ENCODE assay signal across 11 mouse cellular contexts in genomic region chr3:60639135-60639534, GRCm38 (mm10).
DNase-seq lines count a peak whose midpoint lies in the region; ATAC-seq and TF ChIP-seq lines count a peak whose summit lies in the region.
"Had no signal": no experiment of that assay in that cellular context is flagged by ENCODE, and none has a peak within 500 bp of the region (broad histone marks: within the 10 kb centered on the region; RNA-seq: fewer than 3 reads in every experiment).

No protein-coding gene starts in this region.

- TF ChIP-seq POLR2A in embryonic fibroblast, embryonic 13.5 days (IDR thresholded peaks at IDR 0.05; ENCODE audit: low read depth, low read length): no peak

- no peak overlapping the region for H3K4me3 ChIP-seq in kidney, postnatal 0 days (replicated peaks; ENCODE audit: low read depth, low read length)
- no peak overlapping the region for H3K4me3 ChIP-seq in kidney, embryonic 15.5 days (replicated peaks)
- no peak overlapping the region for H3K4me3 ChIP-seq in embryonic fibroblast, embryonic 13.5 days (ENCODE audit: insufficient read depth, low read length)
- H3K4me3 ChIP-seq in left cerebral cortex, adult 2 months: no peak overlapping the region
- H3K4me3 ChIP-seq in liver, postnatal 0 days (ENCODE audit: low read depth, low read length): no peak overlapping the region
- H3K4me3 ChIP-seq: forebrain, embryonic 12.5 days; liver, embryonic 12.5 days; midbrain, embryonic 12.5 days had no signal

- 56% methylated on average over 5 of the region's 5 CpGs for WGBS in kidney, postnatal 0 days
- WGBS in kidney, embryonic 15.5 days: 55% methylated on average over 5 of the region's 5 CpGs
- WGBS in liver, postnatal 0 days (ENCODE audit: insufficient replicate concordance): 60% methylated on average over 5 of the region's 5 CpGs

- no peak overlapping the region for H3K27ac ChIP-seq in kidney, postnatal 0 days
- no peak overlapping the region for H3K27ac ChIP-seq in kidney, embryonic 15.5 days
- H3K27ac ChIP-seq in embryonic fibroblast, embryonic 13.5 days (ENCODE audit: insufficient read depth, low read length): peak overlapping the region; percentile 47; the same call in 1 of the 2 replicates
- H3K27ac ChIP-seq in left cerebral cortex, adult 2 months: no peak overlapping the region
- no peak overlapping the region for H3K27ac ChIP-seq in liver, postnatal 0 days (ENCODE audit: low read depth)
- H3K27ac ChIP-seq: forebrain, embryonic 12.5 days; liver, embryonic 12.5 days; midbrain, embryonic 12.5 days had no signal

- H3K4me1 ChIP-seq in kidney, postnatal 0 days (replicated peaks; ENCODE audit: insufficient read depth, low read length): no peaks in the 10 kb centered on the region
- no peaks in the 10 kb centered on the region for H3K4me1 ChIP-seq in kidney, embryonic 15.5 days
- no peaks in the 10 kb centered on the region for H3K4me1 ChIP-seq in embryonic fibroblast, embryonic 13.5 days (ENCODE audit: control insufficient read depth, insufficient read depth, low read length)
- 0 out of 2 replicates have a peak, but pooled peaks cover 3% of the 10 kb centered on the region for H3K4me1 ChIP-seq in liver, postnatal 0 days (ENCODE audit: insufficient read depth)
- H3K4me1 ChIP-seq: forebrain, embryonic 12.5 days; liver, embryonic 12.5 days; midbrain, embryonic 12.5 days had no signal

- no peak for ATAC-seq in kidney, postnatal 0 days (replicated peaks; ENCODE audit: low FRiP score, low read depth)
- no peak for ATAC-seq in kidney, embryonic 15.5 days (replicated peaks; ENCODE audit: low FRiP score)
- no peak for ATAC-seq in liver, postnatal 0 days
- ATAC-seq: liver, embryonic 12.5 days had no signal

- H3K9me3 ChIP-seq in kidney, postnatal 0 days (replicated peaks; ENCODE audit: low read length): no peaks in the 10 kb centered on the region
- H3K9me3 ChIP-seq in kidney, embryonic 15.5 days (replicated peaks): no peaks in the 10 kb centered on the region
- H3K9me3 ChIP-seq in liver, postnatal 0 days (ENCODE audit: low read length): no peaks in the 10 kb centered on the region
- H3K9me3 ChIP-seq: forebrain, embryonic 12.5 days; liver, embryonic 12.5 days; midbrain, embryonic 12.5 days had no signal

- H3K27me3 ChIP-seq in kidney, postnatal 0 days (ENCODE audit: insufficient read depth, low read length): no peaks in the 10 kb centered on the region
- H3K27me3 ChIP-seq in kidney, embryonic 15.5 days: no peaks in the 10 kb centered on the region
- no peaks in the 10 kb centered on the region for H3K27me3 ChIP-seq in liver, postnatal 0 days (ENCODE audit: insufficient read depth, low read length)
- H3K27me3 ChIP-seq: forebrain, embryonic 12.5 days; liver, embryonic 12.5 days; midbrain, embryonic 12.5 days had no signal

- H3K4me2 ChIP-seq in kidney, postnatal 0 days (ENCODE audit: low read length): no peak overlapping the region
- no peak overlapping the region for H3K4me2 ChIP-seq in kidney, embryonic 15.5 days
- no peak overlapping the region for H3K4me2 ChIP-seq in liver, postnatal 0 days (ENCODE audit: low read depth, low read length)
- H3K4me2 ChIP-seq: forebrain, embryonic 12.5 days; liver, embryonic 12.5 days; midbrain, embryonic 12.5 days had no signal

- DNase-seq in kidney, postnatal 0 days (ENCODE audit: low spot score): peak; percentile 80
- peak; percentile 52 for DNase-seq in adipocyte (ENCODE audit: low spot score)
- peak; percentile 48 for DNase-seq in lung, postnatal 10 days
- DNase-seq in left cerebral cortex, adult 2 months (ENCODE audit: extremely low spot score in 1 of 2, low spot score in 2 of 2): no peak
- DNase-seq in liver, postnatal 0 days: no peak
- DNase-seq: gastrocnemius, postnatal 25 days had no signal

- TF ChIP-seq CTCF in kidney, postnatal 0 days (IDR thresholded peaks at IDR 0.05; ENCODE audit: low read depth): no peak
- TF ChIP-seq CTCF in embryonic fibroblast, embryonic 13.5 days (IDR thresholded peaks at IDR 0.05; ENCODE audit: borderline replicate concordance, insufficient read depth, low read length): no peak
- no peak for TF ChIP-seq CTCF in left cerebral cortex, adult 2 months (IDR thresholded peaks at IDR 0.05)
- no peak for TF ChIP-seq CTCF in liver, postnatal 0 days (IDR thresholded peaks at IDR 0.05; ENCODE audit: low read depth)

- intact Hi-C loops in left cerebral cortex, adult 2 months (cut with DNase I): no loop called here

- no peaks in the 10 kb centered on the region for H3K36me3 ChIP-seq in kidney, postnatal 0 days (ENCODE audit: insufficient read depth, low read length)
- H3K36me3 ChIP-seq in kidney, embryonic 15.5 days: no peaks in the 10 kb centered on the region
- H3K36me3 ChIP-seq in liver, postnatal 0 days (replicated peaks; ENCODE audit: insufficient read depth, low read length): no peaks in the 10 kb centered on the region
- H3K36me3 ChIP-seq: forebrain, embryonic 12.5 days; liver, embryonic 12.5 days; midbrain, embryonic 12.5 days had no signal

- H3K9ac ChIP-seq in kidney, postnatal 0 days (ENCODE audit: low read depth, low read length): no peak overlapping the region
- no peak overlapping the region for H3K9ac ChIP-seq in kidney, embryonic 15.5 days
- no peak overlapping the region for H3K9ac ChIP-seq in liver, postnatal 0 days (replicated peaks)
- H3K9ac ChIP-seq: forebrain, embryonic 12.5 days; liver, embryonic 12.5 days; midbrain, embryonic 12.5 days had no signal

- no peak for TF ChIP-seq EP300 in liver, postnatal 0 days (IDR thresholded peaks at IDR 0.05; ENCODE audit: low read depth)

Comparison
In these comparisons a context has a peak if more than half of its experiments do, and no peak if none do; other contexts are left out.
1. DNase-seq: peak in kidney, postnatal 0 days (single experiment), adipocyte (single experiment) and lung, postnatal 10 days (single experiment); none in left cerebral cortex, adult 2 months (0 of 2) and liver, postnatal 0 days (single experiment).